Mouse (Mus musculus): Measurements from ENCODE around the gene Tigd2. TPM values are rescaled to one million over a fixed set of nuclear protein-coding genes. Genes with fewer than 3 reads are reported as not detected.
A peak's percentile ranks its signal among the peaks of the same experiment; 100 is the strongest.
"Not testable (repeated sequence)": the region's sequence is repeated elsewhere in the genome, so short reads cannot be mapped to it uniquely, and the experiment has no call there.

Gene Tigd2
- polyA plus RNA-seq (2015; fragmentation: Nextera tagmentation; extraction: Ambion mirVana): 10.2 and 10.6 TPM in 2 replicates

GRCm38 (mm10) chr6:59208685-59209298, at the start of gene Tigd2:
Gene Tigd2 (plus strand): TSS chr6:59208870.
- no peaks in the 10 kb centered on the region for H3K27me3 ChIP-seq
- no peaks in the 10 kb centered on the region for H3K9me3 ChIP-seq
- under 1% methylated on average over 62 of the region's 62 CpGs for WGBS
- H3K36me3 ChIP-seq: no peaks in the 10 kb centered on the region
- H3K4me3 ChIP-seq: peak within 1 kb of the TSS; percentile 96
- peak within 1 kb of the TSS; percentile 69 for H3K4me2 ChIP-seq
- H3K27ac ChIP-seq: peak within 1 kb of the TSS; percentile 91
- H3K9ac ChIP-seq: peak within 1 kb of the TSS; percentile 95
- ATAC-seq (ENCODE audit: borderline replicate concordance, extremely low read depth, low FRiP score, low TSS enrichment): peak; percentile 97
- H3K4me1 ChIP-seq: peaks cover 4% of the 10 kb centered on the region; the same call in 1 of the 2 replicates

GRCm38 (mm10) chr6:59161801-59162478, 46.7 kb upstream of the Tigd2 start:
- H3K36me3 ChIP-seq: no peaks in the 10 kb centered on the region

GRCm38 (mm10) chr6:59162887-59163286, 45.8 kb upstream of the Tigd2 start:
- Histone ChIP-seq H3K4me1 (no peaks in the 10 kb centered on the region), H3K36me3 (no peaks in the 10 kb centered on the region), H3K4me3 (no peak overlapping the region), H3K9ac (no peak overlapping the region), H3K27ac (no peak overlapping the region), H3K4me2 (no peak overlapping the region), H3K27me3 (no peaks in the 10 kb centered on the region), H3K9me3 (no peaks in the 10 kb centered on the region)
- ATAC-seq (ENCODE audit: borderline replicate concordance, extremely low read depth, low FRiP score, low TSS enrichment): no peak
- WGBS: 70% methylated on average over 2 of the region's 2 CpGs

More at GRCm38 (mm10) chr6:59161801-59162478, 46.7 kb upstream of the Tigd2 start:
- Histone ChIP-seq H3K27me3 (no peaks in the 10 kb centered on the region), H3K9ac (no peak overlapping the region), H3K4me3 (no peak overlapping the region), H3K4me1 (no peaks in the 10 kb centered on the region), H3K4me2 (no peak overlapping the region), H3K27ac (no peak overlapping the region), H3K9me3 (no peaks in the 10 kb centered on the region)
- no peak for ATAC-seq (ENCODE audit: borderline replicate concordance, extremely low read depth, low FRiP score, low TSS enrichment)
- WGBS: 62% methylated on average over 4 of the region's 4 CpGs

- no peaks in the 10 kb centered on the region for H3K36me3 ChIP-seq
- 55% methylated on average over 3 of the region's 3 CpGs for WGBS
- H3K27ac ChIP-seq: no peak overlapping the region
- H3K9ac ChIP-seq: no peak overlapping the region
- H3K9me3 ChIP-seq: no peaks in the 10 kb centered on the region
- H3K4me2 ChIP-seq: no peak overlapping the region
- no peaks in the 10 kb centered on the region for H3K4me1 ChIP-seq
- H3K4me3 ChIP-seq: no peak overlapping the region
- H3K27me3 ChIP-seq: no peaks in the 10 kb centered on the region
- ATAC-seq (ENCODE audit: borderline replicate concordance, extremely low read depth, low FRiP score, low TSS enrichment): no peak
Measured at GRCm38 (mm10) chr6:59163407-59163806, 45.3 kb upstream of the Tigd2 start.

- H3K36me3 ChIP-seq: no peaks in the 10 kb centered on the region
- no peak overlapping the region for H3K9ac ChIP-seq
- no peak overlapping the region for H3K27ac ChIP-seq
- WGBS: 27% methylated on average over 2 of the region's 2 CpGs
- H3K4me3 ChIP-seq: no peak overlapping the region
- no peak overlapping the region for H3K4me2 ChIP-seq
- no peak for ATAC-seq (ENCODE audit: borderline replicate concordance, extremely low read depth, low FRiP score, low TSS enrichment)
- no peaks in the 10 kb centered on the region for H3K27me3 ChIP-seq
- H3K9me3 ChIP-seq: no peaks in the 10 kb centered on the region
- no peaks in the 10 kb centered on the region for H3K4me1 ChIP-seq
Measured at GRCm38 (mm10) chr6:59168939-59169338, 39.7 kb upstream of the Tigd2 start.

- Histone ChIP-seq H3K9me3 (no peaks in the 10 kb centered on the region), H3K4me2 (no peak overlapping the region), H3K4me3 (no peak overlapping the region), H3K9ac (no peak overlapping the region), H3K36me3 (no peaks in the 10 kb centered on the region), H3K27me3 (no peaks in the 10 kb centered on the region), H3K4me1 (no peaks in the 10 kb centered on the region), H3K27ac (no peak overlapping the region)
- WGBS: 52% methylated on average over 3 of the region's 3 CpGs
- no peak for ATAC-seq (ENCODE audit: borderline replicate concordance, extremely low read depth, low FRiP score, low TSS enrichment)
Measured at GRCm38 (mm10) chr6:59171230-59171629, 37.4 kb upstream of the Tigd2 start.

- Histone ChIP-seq H3K4me1 (no peaks in the 10 kb centered on the region), H3K27ac (no peak overlapping the region), H3K9ac (no peak overlapping the region), H3K4me3 (no peak overlapping the region), H3K4me2 (no peak overlapping the region), H3K36me3 (no peaks in the 10 kb centered on the region), H3K27me3 (no peaks in the 10 kb centered on the region), H3K9me3 (no peaks in the 10 kb centered on the region)
- ATAC-seq (ENCODE audit: borderline replicate concordance, extremely low read depth, low FRiP score, low TSS enrichment): no peak
- WGBS: 86% methylated on average over 1 of the region's 1 CpGs
Measured at GRCm38 (mm10) chr6:59173940-59174339, 34.7 kb upstream of the Tigd2 start.

GRCm38 (mm10) chr6:59178051-59178450, 30.6 kb upstream of the Tigd2 start:
- no peak overlapping the region for H3K4me3 ChIP-seq
- no peak for ATAC-seq (ENCODE audit: borderline replicate concordance, extremely low read depth, low FRiP score, low TSS enrichment)
- 80% methylated on average over 3 of the region's 3 CpGs for WGBS
- no peaks in the 10 kb centered on the region for H3K36me3 ChIP-seq
- H3K9me3 ChIP-seq: no peaks in the 10 kb centered on the region
- no peaks in the 10 kb centered on the region for H3K4me1 ChIP-seq
- H3K27me3 ChIP-seq: no peaks in the 10 kb centered on the region
- no peak overlapping the region for H3K4me2 ChIP-seq
- no peak overlapping the region for H3K27ac ChIP-seq
- no peak overlapping the region for H3K9ac ChIP-seq

- Histone ChIP-seq H3K27me3 (no peaks in the 10 kb centered on the region), H3K27ac (no peak overlapping the region), H3K9ac (no peak overlapping the region), H3K9me3 (no peaks in the 10 kb centered on the region), H3K36me3 (no peaks in the 10 kb centered on the region), H3K4me1 (no peaks in the 10 kb centered on the region), H3K4me3 (no peak overlapping the region), H3K4me2 (no peak overlapping the region)
- WGBS: 34% methylated on average over 7 of the region's 7 CpGs
- ATAC-seq (ENCODE audit: borderline replicate concordance, extremely low read depth, low FRiP score, low TSS enrichment): no peak
Measured at GRCm38 (mm10) chr6:59180376-59180996, 28.2 kb upstream of the Tigd2 start.

GRCm38 (mm10) chr6:59185010-59185699, 23.5 kb upstream of the Tigd2 start:
- H3K9me3 ChIP-seq: no peaks in the 10 kb centered on the region
- no peaks in the 10 kb centered on the region for H3K36me3 ChIP-seq
- H3K4me3 ChIP-seq: no peak overlapping the region
- H3K4me2 ChIP-seq: peak overlapping the region; percentile 17; the same call in 1 of the 2 replicates
- no peak overlapping the region for H3K9ac ChIP-seq
- H3K27ac ChIP-seq: no peak overlapping the region
- WGBS: 52% methylated on average over 13 of the region's 13 CpGs
- H3K27me3 ChIP-seq: no peaks in the 10 kb centered on the region
- no peaks in the 10 kb centered on the region for H3K4me1 ChIP-seq
- ATAC-seq (ENCODE audit: borderline replicate concordance, extremely low read depth, low FRiP score, low TSS enrichment): no peak

- no peak overlapping the region for H3K27ac ChIP-seq
- no peak overlapping the region for H3K4me2 ChIP-seq
- no peak overlapping the region for H3K4me3 ChIP-seq
- no peaks in the 10 kb centered on the region for H3K4me1 ChIP-seq
- no peaks in the 10 kb centered on the region for H3K36me3 ChIP-seq
- H3K9me3 ChIP-seq: no peaks in the 10 kb centered on the region
- ATAC-seq (ENCODE audit: borderline replicate concordance, extremely low read depth, low FRiP score, low TSS enrichment): no peak
- 54% methylated on average over 1 of the region's 1 CpGs for whole genome bisulfite sequencing
- H3K27me3 ChIP-seq: no peaks in the 10 kb centered on the region
- no peak overlapping the region for H3K9ac ChIP-seq
Measured at GRCm38 (mm10) chr6:59190006-59190405, 18.7 kb upstream of the Tigd2 start.

- ATAC-seq (ENCODE audit: borderline replicate concordance, extremely low read depth, low FRiP score, low TSS enrichment); H3K9ac ChIP-seq; H3K4me1 ChIP-seq; H3K27ac ChIP-seq; H3K4me3 ChIP-seq; H3K27me3 ChIP-seq; H3K36me3 ChIP-seq; H3K9me3 ChIP-seq; H3K4me2 ChIP-seq: not testable (repeated sequence)
- 64% methylated on average over 3 of the region's 3 CpGs for WGBS
Measured at GRCm38 (mm10) chr6:59194518-59194917, 14.2 kb upstream of the Tigd2 start.

Data from lung, embryonic 15.5 days (tissue).